Mouse (Mus musculus) kidney, adult 10 weeks (tissue): ENCODE results near the gene Ptgr2. TPM values are rescaled to one million over a fixed set of nuclear protein-coding genes. Genes with fewer than 3 reads are reported as not detected.

Experiments
- polyA plus RNA-seq: library from polyadenylated mRNA; stranded (reverse); fragments of 350-450 nt; fragmentation: Illumina TruSeq; extraction: RNeasy Lipid Tissue Mini Kit (QIAGEN cat#74804); gene quantifications from one replicate; pipeline ENCODE4 v1.2.3, GENCODE M21; 2014; ENCODE audit warnings: low read depth, low replicate concordance

The Ptgr2 gene
- polyA plus RNA-seq = 199 TPM

DNA sequence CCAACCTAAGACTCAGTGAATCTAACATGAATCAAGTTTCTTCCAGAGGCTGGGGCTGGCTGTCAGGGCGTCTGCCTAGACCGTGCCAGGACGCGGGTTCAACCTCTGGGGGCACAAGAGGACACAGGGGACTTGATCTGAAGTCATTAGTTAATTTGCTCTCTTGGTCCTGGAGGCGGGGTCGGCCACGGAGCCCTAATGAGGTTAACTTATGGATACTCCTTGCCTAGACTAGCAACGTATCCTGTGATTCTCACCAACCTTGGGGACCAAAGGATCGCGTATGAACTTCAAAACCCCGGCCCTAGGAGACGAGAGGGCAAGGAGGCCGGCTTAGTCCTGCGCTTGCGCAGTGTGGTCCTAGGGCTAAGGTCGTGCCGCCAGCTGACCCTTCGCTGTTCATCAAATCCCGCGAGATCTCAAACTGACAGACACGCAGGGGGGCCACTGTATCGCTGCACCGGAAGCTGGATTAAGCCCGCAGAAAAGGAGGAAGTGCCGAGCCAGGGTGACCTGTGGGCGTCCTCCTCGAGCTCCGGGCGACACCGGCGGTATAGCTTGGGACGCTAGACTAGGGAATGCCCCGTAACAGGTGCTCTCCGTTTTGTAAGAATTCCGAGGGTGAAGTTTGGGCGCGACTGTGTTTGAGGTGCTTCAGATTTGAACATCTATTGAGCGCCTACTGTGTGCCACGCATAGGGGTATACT is at the start of gene Ptgr2:
Ptgr2 (plus strand) TSS at position 348 of the 708 bp plus-strand sequence.

DNA sequence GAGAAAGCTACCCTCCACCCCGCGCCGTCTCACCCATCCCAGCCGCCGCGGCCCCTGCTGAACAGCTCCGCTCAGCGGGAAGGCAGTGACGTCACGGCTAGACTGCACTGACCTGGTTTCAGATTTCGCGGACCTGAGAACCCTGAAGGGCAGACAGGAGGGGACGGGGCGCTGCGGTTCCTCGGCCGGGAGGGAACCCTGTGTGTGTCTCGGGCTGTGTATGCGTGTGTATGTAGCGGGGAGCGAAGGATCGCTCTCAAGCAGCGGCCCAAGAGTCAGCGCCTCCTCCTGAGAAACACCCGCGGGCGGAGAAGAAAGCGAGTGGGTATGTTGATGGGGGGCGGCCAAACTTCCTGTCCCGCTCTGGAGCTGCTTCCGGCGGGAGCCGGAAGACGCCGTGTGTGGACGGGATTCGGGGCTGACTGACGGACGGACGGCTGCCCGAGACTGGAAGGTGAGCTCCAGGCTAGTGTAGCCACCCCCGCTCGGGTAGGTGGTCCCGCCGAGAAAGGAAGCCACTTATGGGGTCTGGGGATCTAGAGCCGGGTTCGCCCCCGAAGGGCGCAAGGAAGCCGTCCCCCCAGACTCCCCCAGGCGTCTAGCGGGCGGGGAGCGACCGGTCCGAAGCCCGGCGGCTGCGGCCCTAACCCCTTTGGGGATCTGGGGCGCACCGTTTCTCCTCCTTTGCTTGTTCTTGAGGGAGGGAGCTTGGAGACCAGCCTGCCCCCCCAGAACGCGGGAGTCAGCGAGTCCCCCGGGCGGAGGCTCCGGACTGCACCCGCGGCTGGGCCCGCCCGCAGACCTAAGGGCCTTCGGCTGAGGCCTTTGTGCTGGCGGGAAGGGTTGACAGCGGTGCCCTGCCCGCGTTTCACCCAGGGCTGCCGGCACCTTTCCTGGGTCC is 31.9 kb downstream of the Ptgr2 start, which contains the start of gene Zfp410:
Zfp410 (plus strand) TSS at position 132 of the 901 bp plus-strand sequence.

GRCm38 (mm10) chr12:84361555-84362489 is 76.8 kb downstream of the Ptgr2 start, which contains the start of the genes Coq6 and Fam161b:
Coq6 (plus strand) TSS chr12:84361657.
Fam161b (minus strand) TSS chr12:84361833.

Other genes starting within 250 kb of the Ptgr2 start
- 81.8 TPM for gene Acot4, start 246.9 kb upstream of the Ptgr2 start, polyA plus RNA-seq
- gene Gm49366, start 246.3 kb upstream of the Ptgr2 start, polyA plus RNA-seq = not detected
- 35.3 TPM for gene Acot3, start 233.1 kb upstream of the Ptgr2 start, polyA plus RNA-seq
- not detected for gene Acot5, start 215.9 kb upstream of the Ptgr2 start, polyA plus RNA-seq
- 21.5 TPM for gene Acot6, start 184.6 kb upstream of the Ptgr2 start, polyA plus RNA-seq
- 10.8 TPM for gene Dnal1, start 170.9 kb upstream of the Ptgr2 start, polyA plus RNA-seq
- not detected for gene Pnma1, start 136.7 kb upstream of the Ptgr2 start, polyA plus RNA-seq
- 4.6 TPM for gene Elmsan1, start 66.4 kb upstream of the Ptgr2 start, polyA plus RNA-seq
- gene Zfp410, start 31.6 kb downstream of the Ptgr2 start, polyA plus RNA-seq = 21.9 TPM
- 1.2 TPM for gene Coq6, start 76.4 kb downstream of the Ptgr2 start, polyA plus RNA-seq
- gene Fam161b, start 76.6 kb downstream of the Ptgr2 start, polyA plus RNA-seq = 3.6 TPM
- gene Entpd5, start 123.8 kb downstream of the Ptgr2 start, polyA plus RNA-seq = 313 TPM
- 19.5 TPM for gene Bbof1, start 123.8 kb downstream of the Ptgr2 start, polyA plus RNA-seq
- 10.9 TPM for gene Rnf113a2, start 132.0 kb downstream of the Ptgr2 start, polyA plus RNA-seq
- 1,492 TPM for gene Aldh6a1, start 165.8 kb downstream of the Ptgr2 start, polyA plus RNA-seq
- gene Lin52, start 166.2 kb downstream of the Ptgr2 start, polyA plus RNA-seq = 35.7 TPM